Mouse (Mus musculus) limb, embryonic 15.5 days (tissue): ENCODE results near the gene Slc16a10. TPM values are rescaled to one million over a fixed set of nuclear protein-coding genes. Genes with fewer than 3 reads are reported as not detected.

Source experiments
- ATAC-seq: fragments of 200-750 bp; cut with Nextera tagmentation; 2 replicates; pipeline ENCODE4 v1.8.0; 2017; ENCODE audit warnings: low read depth, moderate TSS enrichment; ENCODE audit not compliant: insufficient number of reproducible peaks, low FRiP score, low TSS enrichment
- H3K27ac ChIP-seq: fragments of 300-500 bp; sonication (generic); 2 replicates; pipeline ENCODE4 v1.5.1; 2015; ENCODE audit warnings: moderate library complexity, mild to moderate bottlenecking, inconsistent platforms
- H3K27me3 ChIP-seq: fragments of 300-500 bp; sonication (generic); 2 replicates; pipeline ENCODE4 v1.6.1; 2015; ENCODE audit warnings: inconsistent platforms
- H3K36me3 ChIP-seq: fragments of 300-500 bp; sonication (generic); 2 replicates; pipeline ENCODE4 v1.6.1; 2015; ENCODE audit warnings: inconsistent platforms
- H3K4me1 ChIP-seq: fragments of 300-500 bp; sonication (generic); 2 replicates; pipeline ENCODE4 v1.6.1; 2015; ENCODE audit warnings: inconsistent platforms
- H3K4me2 ChIP-seq: fragments of 300-500 bp; sonication (generic); 2 replicates; pipeline ENCODE4 v1.6.1; 2015; ENCODE audit warnings: mild to moderate bottlenecking, inconsistent platforms
- H3K4me3 ChIP-seq: fragments of 300-500 bp; sonication (generic); 2 replicates; pipeline ENCODE4 v1.5.1; 2015; ENCODE audit warnings: mild to moderate bottlenecking, inconsistent platforms
- H3K9ac ChIP-seq: fragments of 300-500 bp; sonication (generic); 2 replicates; pipeline ENCODE4 v1.6.1; 2015; ENCODE audit warnings: inconsistent platforms
- H3K9me3 ChIP-seq: fragments of 300-500 bp; sonication (generic); 2 replicates; pipeline ENCODE4 v1.6.1; 2016; ENCODE audit warnings: inconsistent platforms
- WGBS: fragments of 180-500 bp; shearing (Covaris S2); methylation state at CpG from one replicate; pipeline ENCODE4 v1.1.7; 2015; 5-methylcytosine and 5-hydroxymethylcytosine counted together
- polyA plus RNA-seq: library from polyadenylated mRNA; unstranded; fragments of >200 nt; fragmentation: Nextera tagmentation; extraction: Ambion mirVana; gene quantifications from 2 replicates; pipeline ENCODE4 v1.2.1, GENCODE M21; 2015

Gene Slc16a10
- polyA plus RNA-seq, result 7.3 and 7.9 TPM in 2 replicates

GRCm38 (mm10) chr10:40141864-40142523, at the start of gene Slc16a10:
Gene Slc16a10 (minus strand): TSS chr10:40142258.
- peak within 1 kb of the TSS; percentile 68 for H3K9ac ChIP-seq
- no peaks in the 10 kb centered on the region for H3K27me3 ChIP-seq
- H3K4me3 ChIP-seq, result peak within 1 kb of the TSS; percentile 61
- ATAC-seq, result peak; percentile 98
- H3K4me2 ChIP-seq, result peak within 1 kb of the TSS; percentile 97
- H3K4me1 ChIP-seq, result peaks cover 6% of the 10 kb centered on the region
- no peak within 1 kb of the TSS for H3K27ac ChIP-seq
- WGBS, result under 1% methylated on average over 70 of the region's 76 CpGs
- H3K36me3 ChIP-seq, result no peaks in the 10 kb centered on the region
- H3K9me3 ChIP-seq, result no peaks in the 10 kb centered on the region

- H3K4me1 ChIP-seq, result peaks cover 15% of the 10 kb centered on the region
- H3K27ac ChIP-seq, result no peak overlapping the region
- H3K36me3 ChIP-seq, result no peaks in the 10 kb centered on the region
- WGBS, result 6% methylated on average over 22 of the region's 22 CpGs
- peak overlapping the region; percentile 35 for H3K4me3 ChIP-seq
- peak overlapping the region; percentile 54 for H3K4me2 ChIP-seq
- H3K27me3 ChIP-seq, result no peaks in the 10 kb centered on the region
- ATAC-seq, result no peak
- H3K9me3 ChIP-seq, result no peaks in the 10 kb centered on the region
- peak overlapping the region; percentile 23 for H3K9ac ChIP-seq
Observed at GRCm38 (mm10) chr10:40191338-40191979, 49.4 kb upstream of the Slc16a10 start.

- Histone ChIP-seq H3K9ac (no peak overlapping the region), H3K4me1 (peaks cover 15% of the 10 kb centered on the region), H3K4me2 (peak overlapping the region; percentile 54), H3K9me3 (no peaks in the 10 kb centered on the region), H3K27me3 (no peaks in the 10 kb centered on the region), H3K27ac (no peak overlapping the region), H3K4me3 (no peak overlapping the region), H3K36me3 (no peaks in the 10 kb centered on the region)
- ATAC-seq, result no peak
- WGBS, result 83% methylated on average over 8 of the region's 8 CpGs
Observed at GRCm38 (mm10) chr10:40190871-40191270, 48.8 kb upstream of the Slc16a10 start.

GRCm38 (mm10) chr10:40189689-40190088, 47.6 kb upstream of the Slc16a10 start:
- no peaks in the 10 kb centered on the region for H3K9me3 ChIP-seq
- ATAC-seq, result no peak
- WGBS, result 82% methylated on average over 2 of the region's 2 CpGs
- H3K27me3 ChIP-seq, result no peaks in the 10 kb centered on the region
- H3K27ac ChIP-seq, result no peak overlapping the region
- H3K9ac ChIP-seq, result no peak overlapping the region
- no peak overlapping the region for H3K4me3 ChIP-seq
- H3K36me3 ChIP-seq, result no peaks in the 10 kb centered on the region
- H3K4me1 ChIP-seq, result peaks cover 15% of the 10 kb centered on the region
- H3K4me2 ChIP-seq, result no peak overlapping the region

GRCm38 (mm10) chr10:40188831-40189230, 46.8 kb upstream of the Slc16a10 start:
- H3K27ac ChIP-seq, result no peak overlapping the region
- H3K9me3 ChIP-seq, result no peaks in the 10 kb centered on the region
- ATAC-seq, result no peak
- WGBS, result 47% methylated on average over 3 of the region's 3 CpGs
- peaks cover 15% of the 10 kb centered on the region for H3K4me1 ChIP-seq
- no peaks in the 10 kb centered on the region for H3K36me3 ChIP-seq
- no peak overlapping the region for H3K4me2 ChIP-seq
- no peak overlapping the region for H3K4me3 ChIP-seq
- no peaks in the 10 kb centered on the region for H3K27me3 ChIP-seq
- no peak overlapping the region for H3K9ac ChIP-seq

- no peak for ATAC-seq
- Histone ChIP-seq H3K27me3 (no peaks in the 10 kb centered on the region), H3K4me3 (no peak overlapping the region), H3K36me3 (no peaks in the 10 kb centered on the region), H3K9ac (no peak overlapping the region), H3K9me3 (no peaks in the 10 kb centered on the region), H3K4me2 (no peak overlapping the region), H3K4me1 (peaks cover under 1% of the 10 kb centered on the region; the same call in 1 of the 2 replicates), H3K27ac (no peak overlapping the region)
Observed at GRCm38 (mm10) chr10:40185956-40186355, 43.9 kb upstream of the Slc16a10 start.

- no peaks in the 10 kb centered on the region for H3K9me3 ChIP-seq
- H3K4me1 ChIP-seq, result peaks cover 5% of the 10 kb centered on the region
- H3K9ac ChIP-seq, result no peak overlapping the region
- no peak for ATAC-seq
- no peak overlapping the region for H3K4me3 ChIP-seq
- H3K4me2 ChIP-seq, result no peak overlapping the region
- no peaks in the 10 kb centered on the region for H3K27me3 ChIP-seq
- no peak overlapping the region for H3K27ac ChIP-seq
- no peaks in the 10 kb centered on the region for H3K36me3 ChIP-seq
- 63% methylated on average over 2 of the region's 2 CpGs for WGBS
Observed at GRCm38 (mm10) chr10:40180011-40180410, 38.0 kb upstream of the Slc16a10 start.

- ATAC-seq, result no peak
- no peak overlapping the region for H3K27ac ChIP-seq
Observed at GRCm38 (mm10) chr10:40179142-40179541, 37.1 kb upstream of the Slc16a10 start.

GRCm38 (mm10) chr10:40177323-40177962, 35.4 kb upstream of the Slc16a10 start:
- Histone ChIP-seq H3K9me3 (no peaks in the 10 kb centered on the region), H3K27ac (no peak overlapping the region), H3K4me3 (no peak overlapping the region), H3K9ac (no peak overlapping the region), H3K4me2 (no peak overlapping the region), H3K27me3 (no peaks in the 10 kb centered on the region), H3K36me3 (no peaks in the 10 kb centered on the region), H3K4me1 (peaks cover 5% of the 10 kb centered on the region)
- WGBS, result 44% methylated on average over 6 of the region's 6 CpGs
- ATAC-seq, result no peak

More at GRCm38 (mm10) chr10:40179142-40179541, 37.1 kb upstream of the Slc16a10 start:
- WGBS, result 94% methylated on average over 5 of the region's 5 CpGs
- no peaks in the 10 kb centered on the region for H3K36me3 ChIP-seq
- no peak overlapping the region for H3K4me3 ChIP-seq
- H3K9me3 ChIP-seq, result no peaks in the 10 kb centered on the region
- H3K9ac ChIP-seq, result no peak overlapping the region
- no peak overlapping the region for H3K4me2 ChIP-seq
- no peaks in the 10 kb centered on the region for H3K27me3 ChIP-seq
- peaks cover 5% of the 10 kb centered on the region for H3K4me1 ChIP-seq

GRCm38 (mm10) chr10:40172136-40172535, 30.1 kb upstream of the Slc16a10 start:
- 91% methylated on average over 6 of the region's 6 CpGs for WGBS
- Histone ChIP-seq H3K9ac (no peak overlapping the region), H3K4me1 (0 out of 2 replicates have a peak, but pooled peaks cover 5% of the 10 kb centered on the region), H3K27me3 (no peaks in the 10 kb centered on the region), H3K36me3 (no peaks in the 10 kb centered on the region), H3K27ac (no peak overlapping the region), H3K9me3 (no peaks in the 10 kb centered on the region), H3K4me2 (no peak overlapping the region), H3K4me3 (no peak overlapping the region)
- ATAC-seq, result no peak

- Histone ChIP-seq H3K4me1 (0 out of 2 replicates have a peak, but pooled peaks cover 5% of the 10 kb centered on the region), H3K9me3 (no peaks in the 10 kb centered on the region), H3K36me3 (no peaks in the 10 kb centered on the region), H3K4me3 (no peak overlapping the region), H3K4me2 (no peak overlapping the region), H3K27ac (no peak overlapping the region), H3K9ac (no peak overlapping the region), H3K27me3 (no peaks in the 10 kb centered on the region)
- WGBS, result 63% methylated on average over 8 of the region's 8 CpGs
- no peak for ATAC-seq
Observed at GRCm38 (mm10) chr10:40171211-40171610, 29.2 kb upstream of the Slc16a10 start.

- Histone ChIP-seq H3K36me3 (no peaks in the 10 kb centered on the region), H3K9ac (no peak overlapping the region), H3K4me1 (0 out of 2 replicates have a peak, but pooled peaks cover 5% of the 10 kb centered on the region), H3K9me3 (no peaks in the 10 kb centered on the region), H3K27ac (no peak overlapping the region), H3K4me3 (no peak overlapping the region), H3K27me3 (no peaks in the 10 kb centered on the region), H3K4me2 (no peak overlapping the region)
- ATAC-seq, result no peak
- 65% methylated on average over 4 of the region's 4 CpGs for WGBS
Observed at GRCm38 (mm10) chr10:40170141-40170558, 28.1 kb upstream of the Slc16a10 start.
